Mouse (Mus musculus): ENCODE measurements around the gene Gda. TPM values are rescaled to one million over a fixed set of nuclear protein-coding genes. Genes with fewer than 3 reads are reported as not detected.
A peak's percentile ranks its signal among the peaks of the same experiment; 100 is the strongest.

Gda gene
- polyA plus RNA-seq, 1 experiment: 5.2 TPM

DNA sequence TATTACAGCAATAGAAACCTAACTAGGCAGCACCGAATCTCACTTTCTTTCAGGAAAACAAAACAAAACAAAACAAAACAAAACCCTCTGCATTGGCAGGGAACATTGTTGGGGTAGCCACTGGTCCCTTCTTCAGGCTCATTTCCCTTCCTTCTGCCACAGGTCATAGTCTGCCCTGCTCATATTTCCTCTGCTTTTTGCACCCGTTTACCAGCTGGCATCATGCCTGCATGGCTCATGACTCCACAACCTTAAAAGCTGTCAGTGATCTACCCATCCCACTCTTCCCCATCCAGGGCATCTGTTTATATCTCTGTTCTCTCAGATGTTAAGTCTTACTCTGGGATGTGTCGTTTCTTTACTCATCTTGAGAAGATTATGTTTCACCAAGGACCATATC is 5.3 kb upstream of the Gda start:
- TF ChIP-seq GATA1 (IDR thresholded peaks at IDR 0.05; ENCODE audit: low read length): no peak

DNA sequence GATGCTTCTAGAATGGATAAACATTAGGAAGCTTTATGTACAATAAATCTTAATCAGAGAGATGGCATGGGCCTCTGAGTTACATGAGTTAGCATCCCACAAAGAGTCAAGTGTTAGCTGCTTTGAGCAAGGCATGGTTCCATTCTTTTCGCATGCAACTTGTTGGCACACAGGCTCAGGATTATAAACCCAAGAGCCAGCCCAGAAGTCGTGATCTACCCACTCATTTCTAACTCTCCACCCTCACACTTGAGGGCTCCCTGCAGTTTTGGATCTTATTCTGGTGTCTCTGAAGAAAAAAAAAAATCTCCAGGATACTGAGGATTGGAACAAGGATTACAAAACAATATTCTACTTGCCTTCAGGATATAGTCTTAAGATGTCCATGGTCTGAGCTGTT is 4.5 kb upstream of the Gda start:
- no peak for TF ChIP-seq GATA1 (IDR thresholded peaks at IDR 0.05; ENCODE audit: low read length)

DNA sequence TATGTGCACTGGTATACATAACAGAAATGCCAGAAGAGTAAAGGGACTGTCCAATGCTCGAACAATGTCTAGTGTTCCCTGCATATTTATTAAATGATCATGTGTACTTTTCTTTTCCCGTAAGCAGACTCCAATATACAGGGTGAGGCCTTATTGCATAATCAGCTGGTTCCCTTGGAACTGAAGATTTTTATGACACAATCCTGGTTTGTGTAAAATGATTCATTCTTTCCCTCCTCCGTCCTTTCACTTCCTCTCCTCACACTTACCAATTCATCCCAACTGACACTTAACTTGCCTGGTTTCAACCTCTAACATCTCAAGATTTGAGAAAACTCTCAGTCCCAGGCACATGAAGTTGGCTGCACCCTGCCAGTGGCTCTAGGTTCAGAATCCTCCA is 3.5 kb upstream of the Gda start:
- TF ChIP-seq GATA1 (IDR thresholded peaks at IDR 0.05; ENCODE audit: low read length): no peak

DNA sequence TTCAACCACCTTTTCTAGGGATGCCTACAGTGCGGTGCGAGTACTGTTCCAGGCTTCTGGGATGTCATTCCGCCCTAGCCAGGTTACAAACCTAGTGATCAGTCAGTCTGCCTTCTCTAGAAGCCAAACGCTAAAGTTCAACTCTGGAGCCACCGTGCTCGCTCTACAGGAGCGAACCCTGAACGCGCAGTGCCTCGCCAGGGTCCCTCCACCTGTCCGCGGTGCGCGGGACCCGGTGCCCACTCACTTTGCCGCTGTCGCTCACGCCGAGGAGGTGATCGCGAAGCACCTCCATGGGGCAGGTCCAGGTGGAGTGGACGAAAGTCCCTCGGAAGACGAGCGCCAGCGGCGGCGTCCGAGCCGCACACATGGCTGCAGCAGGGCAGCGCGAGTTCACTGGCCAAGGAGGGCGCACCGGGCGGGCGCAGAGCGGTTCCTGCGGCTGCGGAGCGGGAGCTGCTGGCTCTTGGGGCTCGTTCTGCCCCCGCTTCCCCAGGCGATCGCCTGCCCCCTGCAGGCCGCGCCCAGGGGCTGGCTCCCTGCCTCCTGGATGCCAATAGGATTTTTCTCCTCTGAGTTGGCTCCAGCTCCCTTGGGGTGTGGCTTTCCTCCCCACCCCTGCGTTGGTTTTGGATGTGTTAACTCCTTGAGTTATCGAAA is 994 bp downstream of the Gda start:
- TF ChIP-seq GATA1 (IDR thresholded peaks at IDR 0.05; ENCODE audit: low read length): no peak

DNA sequence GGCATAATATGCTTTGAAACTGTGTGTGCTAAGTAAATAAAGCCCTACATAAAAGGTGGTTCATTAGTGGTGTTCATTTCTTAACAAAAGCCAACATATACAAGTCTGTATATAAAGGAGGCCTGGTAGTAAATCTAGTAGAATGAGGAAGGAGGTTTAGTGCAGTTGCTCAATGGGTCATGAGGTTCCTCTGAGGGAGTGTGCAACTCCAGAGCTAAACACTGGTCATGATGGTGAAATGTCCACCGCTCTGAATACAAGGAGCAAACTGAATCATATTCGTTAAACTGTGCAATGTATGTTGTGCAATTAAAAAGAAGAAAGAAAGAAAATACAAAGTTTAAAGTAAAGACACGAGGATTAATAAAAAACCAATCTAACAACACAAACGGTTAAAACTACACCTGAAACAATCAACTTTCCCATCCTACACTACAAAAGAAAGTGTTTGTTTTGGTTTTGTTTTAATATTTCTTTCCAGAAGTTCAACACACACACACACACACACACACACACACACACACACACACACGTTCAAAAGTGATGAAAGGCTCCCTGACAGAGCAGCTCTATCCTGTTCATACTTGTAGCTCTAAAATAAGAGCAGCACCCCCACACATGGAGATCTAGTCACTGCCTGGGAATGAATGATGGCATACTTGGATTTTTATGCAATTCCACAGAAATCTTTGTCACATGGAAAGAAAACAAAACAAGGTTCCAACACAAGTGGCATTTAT is 11.9 kb downstream of the Gda start:
- TF ChIP-seq GATA1 (IDR thresholded peaks at IDR 0.05; ENCODE audit: low read length): no peak

DNA sequence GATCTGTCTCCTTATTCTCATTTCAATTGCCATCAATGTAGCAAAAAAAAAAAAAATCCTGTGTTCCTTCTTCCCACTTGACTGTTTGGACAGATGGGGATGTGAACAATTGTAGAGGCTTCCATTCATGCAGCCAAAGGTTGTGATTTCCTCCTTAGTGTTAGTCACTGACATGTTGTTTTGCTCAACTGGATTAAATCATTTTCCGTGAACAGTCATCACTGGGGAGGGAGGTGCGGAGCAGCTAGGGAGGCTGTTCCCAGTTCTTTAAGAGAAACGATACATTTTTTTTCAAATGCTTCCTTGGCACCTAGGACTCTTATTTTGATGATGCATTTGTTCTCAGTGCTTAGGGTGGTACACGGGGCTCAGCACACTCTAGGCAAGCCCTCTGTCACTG is 15.8 kb downstream of the Gda start:
- TF ChIP-seq GATA1 (IDR thresholded peaks at IDR 0.05; ENCODE audit: low read length): no peak

DNA sequence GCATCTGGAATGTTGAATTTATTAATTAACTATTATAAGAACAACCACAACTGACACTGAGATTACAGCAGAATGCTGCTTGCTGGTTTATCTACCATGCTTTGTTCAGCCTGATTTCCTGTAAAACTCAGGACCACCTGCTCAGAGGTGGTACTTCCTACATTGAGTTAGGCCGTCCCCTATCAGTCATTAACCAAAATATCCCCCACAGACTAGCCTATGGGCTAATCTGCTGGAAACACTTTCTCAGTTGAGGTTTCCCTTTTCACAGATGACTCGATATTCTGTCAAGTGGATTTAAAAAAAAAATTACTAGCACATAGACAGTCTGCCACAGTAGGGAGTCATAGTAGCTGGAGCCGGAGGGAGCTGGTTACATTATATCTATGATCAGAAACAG is 31.5 kb downstream of the Gda start:
- peak; percentile 70 for TF ChIP-seq GATA1 (IDR thresholded peaks at IDR 0.05; ENCODE audit: low read length)

DNA sequence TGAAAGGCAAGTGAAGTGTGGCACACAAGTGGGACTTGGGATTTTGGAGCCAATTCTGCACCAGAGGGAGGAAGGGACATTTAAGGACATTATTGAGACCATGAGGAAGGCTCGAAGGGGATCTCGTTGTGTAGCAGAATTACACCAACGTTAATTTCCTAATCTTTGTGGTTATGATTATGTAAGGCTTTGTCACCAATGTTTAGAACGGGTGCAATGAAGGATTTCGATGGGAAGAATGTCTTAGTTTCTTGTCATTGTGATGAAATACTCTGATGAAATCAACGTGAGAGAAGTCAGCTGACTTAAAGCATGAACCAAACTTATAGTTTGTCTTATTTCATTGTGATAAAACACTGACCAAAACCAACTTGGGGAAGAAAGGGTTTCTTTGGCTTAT is 32.4 kb downstream of the Gda start:
- no peak for TF ChIP-seq GATA1 (IDR thresholded peaks at IDR 0.05; ENCODE audit: low read length)

DNA sequence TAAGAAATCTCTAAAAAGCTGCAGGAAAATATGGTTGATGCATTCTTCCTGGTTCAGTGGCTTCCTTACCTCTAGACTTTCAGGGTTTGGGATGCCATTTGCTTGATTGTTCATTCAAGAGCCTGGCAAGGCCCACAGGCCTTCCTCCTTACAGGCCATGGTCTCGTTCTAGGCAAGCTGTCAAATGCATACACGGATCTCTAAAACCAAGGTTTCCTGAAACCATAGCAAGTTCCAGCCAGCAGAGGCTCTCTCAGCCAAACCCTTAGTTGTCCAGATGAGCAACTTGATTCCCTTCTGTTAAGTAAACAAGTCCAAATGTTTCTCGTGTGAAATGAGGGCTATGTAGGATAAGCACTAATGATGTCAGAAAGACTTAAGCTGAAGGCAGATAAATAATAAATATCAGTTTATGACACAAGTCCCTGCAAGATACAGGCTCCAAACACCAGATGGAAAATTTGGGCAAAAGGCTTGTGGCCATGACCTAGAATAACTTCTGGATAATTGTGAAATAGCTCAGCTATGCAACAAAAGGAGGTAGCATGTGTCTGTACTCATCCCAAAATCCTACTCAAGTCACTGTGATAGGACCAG is 34.0 kb downstream of the Gda start:
- TF ChIP-seq GATA1 (IDR thresholded peaks at IDR 0.05; ENCODE audit: low read length): no peak

DNA sequence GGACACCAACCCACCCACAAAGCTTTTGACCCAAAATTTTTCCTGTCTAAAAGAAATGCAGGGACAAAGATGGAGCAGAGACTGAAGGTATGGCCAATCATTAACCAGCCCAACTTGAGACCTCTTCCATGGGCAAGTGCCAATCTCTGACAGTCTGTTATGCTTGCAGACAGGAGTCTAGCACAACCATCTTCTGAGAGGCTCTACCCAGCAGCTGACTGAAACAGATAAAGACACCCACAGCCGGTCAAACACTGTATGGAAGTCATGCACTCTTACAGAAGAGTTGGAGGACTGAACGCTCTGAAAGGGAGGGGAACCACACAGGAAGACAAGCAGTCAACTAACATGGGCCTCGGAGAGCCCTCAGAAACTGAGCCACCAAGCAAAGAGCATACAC is 36.7 kb downstream of the Gda start:
- TF ChIP-seq GATA1 (IDR thresholded peaks at IDR 0.05; ENCODE audit: low read length): no peak

DNA sequence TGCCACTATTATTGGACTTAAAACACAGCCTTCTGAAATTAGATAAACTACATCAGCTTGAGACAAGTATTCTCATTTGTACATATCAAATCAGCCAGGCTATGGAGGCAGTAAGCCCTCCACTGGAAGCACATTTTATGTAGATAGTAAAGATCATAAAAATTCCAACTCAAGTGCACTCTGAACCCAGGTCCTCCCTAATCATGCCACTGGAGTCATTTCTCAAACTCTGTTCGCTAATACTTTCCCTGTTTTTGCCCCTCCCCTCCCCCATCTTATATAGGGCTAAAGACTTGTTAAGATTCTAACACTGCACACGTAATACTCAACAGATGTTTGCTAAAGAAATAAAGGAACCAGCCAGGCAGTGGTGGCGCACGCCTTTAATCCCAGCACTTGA is 39.9 kb downstream of the Gda start:
- no peak for TF ChIP-seq GATA1 (IDR thresholded peaks at IDR 0.05; ENCODE audit: low read length)

DNA sequence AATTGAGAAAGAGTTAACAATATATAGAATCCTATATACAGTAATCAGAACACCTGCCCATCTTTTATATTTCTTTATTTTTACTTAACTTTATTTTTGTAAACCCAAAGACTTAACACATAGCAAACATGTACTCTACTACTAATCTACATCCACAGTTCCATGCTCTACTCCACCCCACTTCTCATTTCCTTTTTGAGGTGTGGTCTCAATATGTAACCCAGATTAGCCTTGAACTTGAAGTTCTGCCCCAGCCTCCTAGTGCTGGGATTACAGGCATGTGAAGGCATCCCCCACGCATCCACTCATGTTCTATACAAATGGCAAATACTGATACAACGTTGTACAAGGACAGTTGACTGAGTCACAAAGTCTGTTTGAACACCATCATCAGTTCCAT is 40.4 kb downstream of the Gda start:
- TF ChIP-seq GATA1 (IDR thresholded peaks at IDR 0.05; ENCODE audit: low read length): no peak

DNA sequence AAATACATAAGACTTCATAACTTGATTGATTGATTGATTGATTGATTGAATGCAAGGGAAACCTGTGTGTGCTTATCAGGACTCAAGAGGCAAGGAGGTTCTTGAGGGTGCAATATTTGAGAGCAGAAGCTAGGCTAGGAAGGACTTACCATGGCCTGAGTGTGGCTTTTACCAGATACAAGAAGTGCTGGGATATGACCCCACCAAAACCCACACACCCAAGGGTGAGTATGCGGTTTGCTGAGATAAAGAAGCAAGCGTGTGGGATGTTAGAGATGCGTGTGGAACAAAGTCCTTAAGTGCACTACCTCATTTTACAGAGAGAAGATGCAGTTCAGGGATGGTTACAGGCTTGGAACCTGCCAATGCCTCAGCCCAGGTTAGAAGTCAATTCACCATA is 41.0 kb downstream of the Gda start:
- TF ChIP-seq GATA1 (IDR thresholded peaks at IDR 0.05; ENCODE audit: low read length): peak; percentile 34

DNA sequence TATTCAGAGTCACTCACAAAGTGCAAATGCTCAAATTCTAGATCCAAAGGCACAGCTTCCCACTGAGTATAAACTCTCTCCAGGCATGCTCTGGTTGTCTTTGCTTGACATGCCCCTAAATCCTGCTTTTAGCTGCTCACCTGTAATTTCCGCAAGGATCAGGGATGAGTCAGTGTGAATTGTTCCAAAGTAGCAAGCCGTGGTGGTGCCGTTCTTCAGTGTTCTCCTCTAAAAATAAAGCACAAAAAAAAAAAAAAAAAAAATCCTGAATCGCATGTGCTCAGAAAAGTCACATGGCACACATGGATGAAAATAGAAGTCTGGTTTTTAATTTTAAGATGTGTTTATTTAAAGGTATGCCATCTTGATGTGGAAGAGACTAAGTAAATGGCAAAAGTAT is 47.9 kb downstream of the Gda start:
- no peak for TF ChIP-seq GATA1 (IDR thresholded peaks at IDR 0.05; ENCODE audit: low read length)

DNA sequence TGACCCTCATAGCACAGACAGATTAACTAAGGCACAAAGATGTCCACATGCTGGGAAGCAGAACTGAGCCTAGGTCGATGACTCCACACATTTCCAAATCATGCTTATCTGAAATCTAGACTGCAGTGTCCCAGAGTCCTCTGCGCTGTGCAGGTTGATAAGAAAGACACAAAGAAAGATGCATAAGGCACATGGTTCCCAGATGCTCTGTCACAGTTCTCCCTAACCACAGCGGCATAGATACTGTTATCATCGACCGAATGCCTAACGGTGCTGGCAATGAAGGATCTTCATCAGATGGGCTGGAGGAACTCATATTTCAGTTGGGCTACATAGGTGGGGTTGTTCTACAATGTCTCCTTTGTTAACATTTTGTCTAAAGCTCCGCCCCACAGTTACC is 49.5 kb downstream of the Gda start:
- TF ChIP-seq GATA1 (IDR thresholded peaks at IDR 0.05; ENCODE audit: low read length): peak; percentile 98

DNA sequence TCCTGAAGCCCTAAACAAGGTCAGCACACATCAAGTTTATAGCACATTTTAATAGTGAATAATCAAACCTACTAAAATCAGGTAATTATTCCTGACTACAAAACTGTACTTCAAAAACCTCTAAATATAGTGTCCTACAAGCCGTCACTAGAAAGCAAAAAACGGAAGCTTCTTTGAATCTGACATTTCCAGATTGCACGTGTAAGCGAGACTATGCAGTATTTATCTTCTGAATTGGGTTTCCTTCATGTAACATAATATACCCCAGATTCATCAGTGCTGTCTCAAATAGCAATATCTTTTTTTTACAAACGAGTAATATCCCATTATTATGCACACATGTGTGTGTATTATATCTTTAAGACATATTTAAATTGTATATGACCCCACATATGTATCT is 54.8 kb downstream of the Gda start:
- no peak for TF ChIP-seq GATA1 (IDR thresholded peaks at IDR 0.05; ENCODE audit: low read length)

DNA sequence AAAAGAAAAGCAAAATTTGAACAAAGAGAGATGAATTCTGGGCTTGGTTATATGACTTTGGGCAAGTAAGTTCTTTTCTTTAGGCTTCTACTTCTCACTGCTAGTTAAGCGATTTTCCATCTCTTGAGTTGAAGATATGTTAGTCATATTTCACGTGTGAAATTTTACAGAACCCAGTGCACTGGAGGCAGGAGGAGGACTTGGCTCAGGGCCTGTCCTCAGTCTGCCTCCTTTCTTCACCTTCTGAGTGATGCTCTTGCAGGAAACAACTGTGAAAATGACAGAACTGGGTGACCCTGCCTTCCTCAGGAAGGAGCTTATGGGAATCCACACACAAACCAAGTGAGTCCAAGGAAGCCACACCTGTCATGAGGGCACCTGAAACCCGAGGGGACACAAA is 57.9 kb downstream of the Gda start:
- no peak for TF ChIP-seq GATA1 (IDR thresholded peaks at IDR 0.05; ENCODE audit: low read length)
